Mouse (Mus musculus) cerebellum, adult 2 months (tissue): Measurements from ENCODE around the gene Tmem192. TPM values are rescaled to one million over a fixed set of nuclear protein-coding genes. Genes with fewer than 3 reads are reported as not detected.
A peak's percentile ranks its signal among the peaks of the same experiment; 100 is the strongest.

Experiments used
- DNase-seq, 2 experiments: peaks; one replicate each; pipeline ENCODE4 v3.0.0; 2021
- H3K27ac ChIP-seq: fragments of 200-500 bp; 2 replicates; pipeline ENCODE4 v1.5.1; 2012; ENCODE audit warnings: low read length, control low read depth, inconsistent platforms; ENCODE audit not compliant: insufficient read depth
- H3K27me3 ChIP-seq: fragments of 200-500 bp; 2 replicates; pipeline ENCODE4 v1.6.1; 2012; ENCODE audit warnings: inconsistent platforms, mild to moderate bottlenecking, low read length, moderate library complexity; ENCODE audit not compliant: control insufficient read depth, insufficient read depth
- H3K4me1 ChIP-seq: fragments of 200-500 bp; 2 replicates; pipeline ENCODE4 v1.6.1; 2011; ENCODE audit warnings: low read length; ENCODE audit not compliant: control insufficient read depth, insufficient read depth
- H3K4me3 ChIP-seq: fragments of 200-500 bp; replicated peaks from 2 replicates; pipeline ENCODE3; 2011; ENCODE audit warnings: mild to moderate bottlenecking, low read depth, low read length, control low read depth; ENCODE audit not compliant: insufficient read depth
- CTCF ChIP-seq: fragments of 200-500 bp; IDR thresholded peaks from 2 replicates; pipeline ENCODE4 v1.5.1; 2011; ENCODE audit warnings: low read depth, mild to moderate bottlenecking, control low read depth, low read length, moderate library complexity, borderline replicate concordance; ENCODE audit not compliant: insufficient read depth
- POLR2A ChIP-seq: fragments of 200-500 bp; IDR thresholded peaks from 2 replicates; pipeline ENCODE4 v1.6.1; 2011; ENCODE audit warnings: low read length, control low read depth, borderline replicate concordance; ENCODE audit not compliant: insufficient read depth
- WGBS: fragments of 180-500 bp; shearing (Covaris S2); methylation state at CpG from one replicate; pipeline ENCODE4 v1.1.7; 2018; 5-methylcytosine and 5-hydroxymethylcytosine counted together
- polyA plus RNA-seq: library from polyadenylated mRNA; depleted of rRNA; stranded (reverse); fragments of >200 nt; gene quantifications from 2 replicates; pipeline ENCODE4 v1.2.3, GENCODE M21; 2012; rRNA removed

The Tmem192 gene
- polyA plus RNA-seq: 42.8 and 48.4 TPM in 2 replicates

GRCm38 (mm10) chr8:64946820-64947697 lies at the start of gene Tmem192:
Gene Tmem192, plus strand, starts transcription at chr8:64947185.
- no peaks in the 10 kb centered on the region; the same call in 1 of the 2 replicates for H3K4me1 ChIP-seq
- peak within 1 kb of the TSS; percentile 69 for H3K4me3 ChIP-seq
- H3K27ac ChIP-seq: peak within 1 kb of the TSS; percentile 71
- TF ChIP-seq POLR2A (peak; percentile 45; the same call in 1 of the 2 replicates), CTCF (no peak)
- WGBS: 1% methylated on average over 70 of the region's 73 CpGs
- DNase-seq: peak; percentile 95 to 98
- no peaks in the 10 kb centered on the region for H3K27me3 ChIP-seq

- H3K4me1 ChIP-seq: no peaks in the 10 kb centered on the region
These were observed 48.3 kb upstream of the Tmem192 start for GRCm38 (mm10) chr8:64898710-64899109.

GRCm38 (mm10) chr8:64900645-64901044 lies 46.3 kb upstream of the Tmem192 start:
- no peak overlapping the region for H3K4me3 ChIP-seq
- H3K4me1 ChIP-seq: no peaks in the 10 kb centered on the region
- H3K27me3 ChIP-seq: no peaks in the 10 kb centered on the region
- TF ChIP-seq CTCF (no peak), POLR2A (no peak)
- DNase-seq: no peak
- 92% methylated on average over 3 of the region's 3 CpGs for WGBS
- H3K27ac ChIP-seq: no peak overlapping the region

More at GRCm38 (mm10) chr8:64898710-64899109, 48.3 kb upstream of the Tmem192 start:
- no peaks in the 10 kb centered on the region for H3K27me3 ChIP-seq
- no peak for DNase-seq
- H3K4me3 ChIP-seq: no peak overlapping the region
- WGBS: 43% methylated on average over 4 of the region's 4 CpGs
- H3K27ac ChIP-seq: no peak overlapping the region
- TF ChIP-seq POLR2A (no peak), CTCF (no peak)

DNA sequence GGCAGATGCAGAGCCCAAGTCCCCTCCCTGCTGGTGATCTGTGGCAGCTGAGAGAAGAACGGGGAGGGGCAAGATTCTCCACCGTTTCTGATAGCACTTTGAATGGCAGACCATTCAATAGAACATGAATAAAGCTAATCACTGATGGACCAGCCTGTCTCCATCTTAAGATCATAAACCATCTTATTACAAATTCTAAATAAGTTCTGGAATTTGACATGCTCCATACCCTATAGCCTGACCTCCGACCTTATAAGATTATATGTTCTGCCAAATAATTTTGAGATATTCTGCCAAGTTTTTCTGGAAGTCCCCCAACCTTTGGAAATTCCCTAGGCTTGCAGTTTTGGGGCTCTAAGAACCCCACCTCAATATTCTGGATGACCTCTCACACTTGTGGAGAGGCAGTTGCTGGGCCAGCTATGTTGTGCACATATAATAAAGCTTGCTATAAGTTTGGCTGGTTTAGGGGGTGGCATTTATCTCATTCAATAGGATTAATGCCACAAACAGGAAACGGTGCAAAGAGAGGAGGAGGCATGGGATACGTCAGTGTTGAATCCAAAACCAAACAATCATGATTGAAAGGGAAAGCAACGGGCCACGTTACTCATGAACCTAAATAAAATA lies 45.3 kb upstream of the Tmem192 start:
- no peak overlapping the region for H3K27ac ChIP-seq
- TF ChIP-seq POLR2A: no peak
- TF ChIP-seq CTCF: no peak
- DNase-seq: no peak
- H3K4me3 ChIP-seq: no peak overlapping the region
- no peaks in the 10 kb centered on the region for H3K4me1 ChIP-seq
- WGBS: 65% methylated on average over 7 of the region's 7 CpGs
- H3K27me3 ChIP-seq: no peaks in the 10 kb centered on the region

- Histone ChIP-seq H3K4me3 (no peak overlapping the region), H3K27ac (no peak overlapping the region), H3K27me3 (no peaks in the 10 kb centered on the region), H3K4me1 (no peaks in the 10 kb centered on the region)
- no peak for TF ChIP-seq POLR2A
- no peak for TF ChIP-seq CTCF
- no peak for DNase-seq
- WGBS: 85% methylated on average over 12 of the region's 12 CpGs
These were observed 44.8 kb upstream of the Tmem192 start for GRCm38 (mm10) chr8:64902191-64902590.

DNA sequence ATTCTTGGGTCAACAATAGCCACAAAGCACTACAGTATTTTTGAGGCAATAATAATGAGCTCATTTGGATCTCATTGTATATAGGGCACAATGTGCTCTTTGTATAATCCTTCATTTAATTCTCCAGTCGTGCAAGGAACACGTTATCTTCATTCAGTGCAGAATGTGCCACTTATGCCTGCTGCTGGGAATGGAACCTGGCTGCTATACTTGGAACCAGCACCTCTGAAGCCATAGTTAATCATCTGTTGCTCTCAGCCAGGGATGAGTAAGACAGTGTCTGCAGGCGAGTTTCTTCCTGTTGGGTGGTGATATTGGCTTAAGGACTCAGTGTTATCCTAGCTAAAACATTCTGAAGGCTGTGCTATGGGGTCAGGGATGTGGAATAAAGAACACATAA lies 43.2 kb upstream of the Tmem192 start:
- no peak for DNase-seq
- 33% methylated on average over 3 of the region's 3 CpGs for WGBS
- no peak overlapping the region for H3K27ac ChIP-seq

DNA sequence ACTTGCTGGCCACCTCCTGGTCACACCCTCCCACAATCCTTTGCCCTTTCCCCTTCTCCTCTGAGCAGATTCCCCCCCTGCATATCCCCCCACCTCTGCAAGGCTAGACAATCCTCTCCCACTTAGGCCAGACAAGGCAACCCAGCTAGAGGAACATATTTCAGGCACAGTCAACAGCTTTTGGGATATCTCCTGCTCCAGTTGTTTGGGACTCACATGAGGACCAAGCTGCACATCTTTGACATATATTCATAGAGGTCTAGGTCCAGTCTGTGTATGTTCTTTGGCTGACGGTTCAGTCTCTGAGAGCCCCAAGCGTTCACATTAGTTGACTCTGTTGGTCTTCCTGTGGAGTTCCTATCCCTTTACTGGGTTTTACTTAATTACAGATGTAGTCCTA lies 37.0 kb upstream of the Tmem192 start:
- WGBS: 94% methylated on average over 2 of the region's 2 CpGs
- no peak overlapping the region for H3K27ac ChIP-seq
- no peaks in the 10 kb centered on the region for H3K4me1 ChIP-seq
- no peaks in the 10 kb centered on the region for H3K27me3 ChIP-seq
- DNase-seq: no peak
- TF ChIP-seq POLR2A: no peak
- no peak for TF ChIP-seq CTCF
- H3K4me3 ChIP-seq: no peak overlapping the region

More for the DNA sequence above, 43.2 kb upstream of the Tmem192 start:
- H3K27me3 ChIP-seq: no peaks in the 10 kb centered on the region
- no peaks in the 10 kb centered on the region for H3K4me1 ChIP-seq
- H3K4me3 ChIP-seq: no peak overlapping the region
- no peak for TF ChIP-seq POLR2A
- TF ChIP-seq CTCF: no peak

- no peak overlapping the region for H3K27ac ChIP-seq
- no peaks in the 10 kb centered on the region for H3K27me3 ChIP-seq
- no peak for DNase-seq
- no peak overlapping the region for H3K4me3 ChIP-seq
- 49% methylated on average over 5 of the region's 5 CpGs for WGBS
- H3K4me1 ChIP-seq: no peaks in the 10 kb centered on the region
- TF ChIP-seq CTCF (no peak), POLR2A (no peak)
These were observed 30.2 kb upstream of the Tmem192 start for GRCm38 (mm10) chr8:64916793-64917192.
